Mouse (Mus musculus) cortical plate, adult 2 months (tissue): Measurements from ENCODE around the gene Pdcd2.
A peak's percentile ranks its signal among the peaks of the same experiment; 100 is the strongest.

ENCODE experiments used
- CTCF ChIP-seq: fragments of 200-500 bp; IDR thresholded peaks from 2 replicates; pipeline ENCODE4 v1.5.1; 2011; ENCODE audit warnings: mild to moderate bottlenecking, control low read depth, low read length; ENCODE audit not compliant: insufficient read depth; ENCODE audit errors: extremely low read depth
- POLR2A ChIP-seq: fragments of 200-500 bp; IDR thresholded peaks from 2 replicates; pipeline ENCODE4 v1.6.1; 2011; ENCODE audit warnings: mild to moderate bottlenecking, low read length, control low read depth; ENCODE audit not compliant: insufficient read depth; ENCODE audit errors: extremely low read depth

GRCm38 (mm10) chr17:15564014-15564927, 37.2 kb upstream of the Pdcd2 start, which contains the start of gene Prdm9:
- TF ChIP-seq CTCF (no peak), POLR2A (peak; percentile 75)
